Mouse (Mus musculus) liver, adult 2 months (tissue): ENCODE measurements at regions not wholly inside any gene's neighbourhood (a gene's known extent, or its start where the extent isn't known, plus 50 kb on each side); places are given as distances from the start of the nearest gene placed in this dataset.

Experiments
- CTCF ChIP-seq: fragments of 200-500 bp; IDR thresholded peaks from 2 replicates; pipeline ENCODE4 v1.5.1; 2011; ENCODE audit warnings: low read depth, low read length, control low read depth
- POLR2A ChIP-seq: fragments of 200-500 bp; IDR thresholded peaks from 2 replicates; pipeline ENCODE4 v1.6.1; 2011; ENCODE audit warnings: low read length, control low read depth; ENCODE audit not compliant: insufficient read depth; ENCODE audit errors: extremely low read depth

DNA sequence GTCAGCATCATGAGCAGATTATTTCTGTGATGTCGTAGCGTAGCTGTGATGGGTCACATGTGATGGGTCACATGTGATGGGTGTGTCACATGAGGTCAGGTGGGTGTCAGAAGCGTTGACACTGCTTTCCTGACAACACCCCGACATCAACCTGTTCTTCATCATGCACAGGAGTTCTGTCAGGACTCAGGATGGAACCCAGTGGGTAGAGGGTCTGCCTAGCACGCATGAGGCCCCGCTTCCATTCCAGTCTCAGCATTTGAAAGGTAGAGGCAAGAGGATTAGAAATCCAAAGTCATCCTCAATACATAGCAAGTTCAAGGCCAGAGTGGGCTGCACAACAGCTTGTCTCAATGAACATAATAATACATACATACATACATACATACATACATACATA is 79.2 kb downstream of the Fam76b start:
- TF ChIP-seq CTCF (no peak), POLR2A (no peak)
